Mouse (Mus musculus): ENCODE measurements around the gene BC034090. TPM values are rescaled to one million over a fixed set of nuclear protein-coding genes. Genes with fewer than 3 reads are reported as not detected.

The BC034090 gene
- polyA plus RNA-seq, 1 experiment = 92.2 TPM

GRCm38 (mm10) chr1:155229464-155230411 lies 14.5 kb downstream of the BC034090 start:
- H3K27me3 ChIP-seq (replicated peaks; ENCODE audit: control insufficient read depth, insufficient read depth, low read length) = no peaks in the 10 kb centered on the region
- TF ChIP-seq POLR2A (IDR thresholded peaks at IDR 0.05; ENCODE audit: low read depth, low read length) = no peak
- TF ChIP-seq CTCF (conservative IDR thresholded peaks at IDR 0.05; ENCODE audit: insufficient read depth, insufficient read length, low read depth, low read length) = no peak
- H3K27ac ChIP-seq (ENCODE audit: insufficient read depth, low read depth, low read length) = peak overlapping the region; percentile 49
- H3K4me1 ChIP-seq (ENCODE audit: control insufficient read depth, insufficient read depth, low read length) = peaks cover 47% of the 10 kb centered on the region
- no peak overlapping the region for H3K4me3 ChIP-seq (ENCODE audit: insufficient read depth, low read depth, low read length)
- peaks cover 2% of the 10 kb centered on the region; the same call in 1 of the 2 replicates for H3K36me3 ChIP-seq (ENCODE audit: control insufficient read depth, insufficient read depth, low read length)
- peak; percentile 53 for DNase-seq
- WGBS = 24% methylated on average over 14 of the region's 14 CpGs

GRCm38 (mm10) chr1:155223849-155224554 lies 20.2 kb downstream of the BC034090 start:
- DNase-seq = peak; percentile 93
- TF ChIP-seq POLR2A (IDR thresholded peaks at IDR 0.05; ENCODE audit: low read depth, low read length) (no peak), CTCF (conservative IDR thresholded peaks at IDR 0.05; ENCODE audit: insufficient read depth, insufficient read length, low read depth, low read length) (peak; percentile 99)
- Histone ChIP-seq H3K4me1 (ENCODE audit: control insufficient read depth, insufficient read depth, low read length) (peaks cover 20% of the 10 kb centered on the region; the same call in 1 of the 2 replicates), H3K27me3 (replicated peaks; ENCODE audit: control insufficient read depth, insufficient read depth, low read length) (no peaks in the 10 kb centered on the region), H3K36me3 (ENCODE audit: control insufficient read depth, insufficient read depth, low read length) (no peaks in the 10 kb centered on the region; the same call in 1 of the 2 replicates), H3K4me3 (ENCODE audit: insufficient read depth, low read depth, low read length) (no peak overlapping the region), H3K27ac (ENCODE audit: insufficient read depth, low read depth, low read length) (no peak overlapping the region)
- WGBS = 21% methylated on average over 16 of the region's 16 CpGs

- WGBS = 94% methylated on average over 6 of the region's 6 CpGs
- H3K4me3 ChIP-seq (ENCODE audit: insufficient read depth, low read depth, low read length) = no peak overlapping the region
These were observed 21.2 kb downstream of the BC034090 start for GRCm38 (mm10) chr1:155223036-155223435.

GRCm38 (mm10) chr1:155222101-155222669 lies 22.1 kb downstream of the BC034090 start:
- WGBS = 58% methylated on average over 11 of the region's 11 CpGs

More at GRCm38 (mm10) chr1:155223036-155223435, 21.2 kb downstream of the BC034090 start:
- no peak for DNase-seq
- H3K4me1 ChIP-seq (ENCODE audit: control insufficient read depth, insufficient read depth, low read length) = peaks cover 17% of the 10 kb centered on the region; the same call in 1 of the 2 replicates
- H3K27me3 ChIP-seq (replicated peaks; ENCODE audit: control insufficient read depth, insufficient read depth, low read length) = no peaks in the 10 kb centered on the region
- no peak overlapping the region for H3K27ac ChIP-seq (ENCODE audit: insufficient read depth, low read depth, low read length)
- H3K36me3 ChIP-seq (ENCODE audit: control insufficient read depth, insufficient read depth, low read length) = no peaks in the 10 kb centered on the region; the same call in 1 of the 2 replicates
- no peak for TF ChIP-seq CTCF (conservative IDR thresholded peaks at IDR 0.05; ENCODE audit: insufficient read depth, insufficient read length, low read depth, low read length)
- TF ChIP-seq POLR2A (IDR thresholded peaks at IDR 0.05; ENCODE audit: low read depth, low read length) = no peak

GRCm38 (mm10) chr1:155218924-155219323 lies 25.3 kb downstream of the BC034090 start:
- TF ChIP-seq CTCF (conservative IDR thresholded peaks at IDR 0.05; ENCODE audit: insufficient read depth, insufficient read length, low read depth, low read length) (no peak), POLR2A (IDR thresholded peaks at IDR 0.05; ENCODE audit: low read depth, low read length) (no peak)
- Histone ChIP-seq H3K27me3 (replicated peaks; ENCODE audit: control insufficient read depth, insufficient read depth, low read length) (no peaks in the 10 kb centered on the region), H3K4me3 (ENCODE audit: insufficient read depth, low read depth, low read length) (no peak overlapping the region), H3K36me3 (ENCODE audit: control insufficient read depth, insufficient read depth, low read length) (peaks cover 2% of the 10 kb centered on the region; the same call in 1 of the 2 replicates), H3K4me1 (ENCODE audit: control insufficient read depth, insufficient read depth, low read length) (peaks cover 28% of the 10 kb centered on the region; the same call in 1 of the 2 replicates), H3K27ac (ENCODE audit: insufficient read depth, low read depth, low read length) (no peak overlapping the region; the same call in 1 of the 2 replicates)
- peak; percentile 72 for DNase-seq
- 53% methylated on average over 5 of the region's 5 CpGs for WGBS

More at GRCm38 (mm10) chr1:155222101-155222669, 22.1 kb downstream of the BC034090 start:
- peaks cover 2% of the 10 kb centered on the region; the same call in 1 of the 2 replicates for H3K36me3 ChIP-seq (ENCODE audit: control insufficient read depth, insufficient read depth, low read length)
- DNase-seq = no peak
- no peak overlapping the region for H3K27ac ChIP-seq (ENCODE audit: insufficient read depth, low read depth, low read length)
- TF ChIP-seq CTCF (conservative IDR thresholded peaks at IDR 0.05; ENCODE audit: insufficient read depth, insufficient read length, low read depth, low read length) = no peak
- TF ChIP-seq POLR2A (IDR thresholded peaks at IDR 0.05; ENCODE audit: low read depth, low read length) = no peak
- peaks cover 24% of the 10 kb centered on the region; the same call in 1 of the 2 replicates for H3K4me1 ChIP-seq (ENCODE audit: control insufficient read depth, insufficient read depth, low read length)
- H3K4me3 ChIP-seq (ENCODE audit: insufficient read depth, low read depth, low read length) = no peak overlapping the region
- H3K27me3 ChIP-seq (replicated peaks; ENCODE audit: control insufficient read depth, insufficient read depth, low read length) = no peaks in the 10 kb centered on the region

GRCm38 (mm10) chr1:155217865-155218541 lies 26.2 kb downstream of the BC034090 start:
- DNase-seq = peak; percentile 63
- peaks cover 34% of the 10 kb centered on the region; the same call in 1 of the 2 replicates for H3K4me1 ChIP-seq (ENCODE audit: control insufficient read depth, insufficient read depth, low read length)
- H3K36me3 ChIP-seq (ENCODE audit: control insufficient read depth, insufficient read depth, low read length) = peaks cover 2% of the 10 kb centered on the region; the same call in 1 of the 2 replicates
- TF ChIP-seq CTCF (conservative IDR thresholded peaks at IDR 0.05; ENCODE audit: insufficient read depth, insufficient read length, low read depth, low read length) = peak; percentile 93
- TF ChIP-seq POLR2A (IDR thresholded peaks at IDR 0.05; ENCODE audit: low read depth, low read length) = no peak
- no peaks in the 10 kb centered on the region for H3K27me3 ChIP-seq (replicated peaks; ENCODE audit: control insufficient read depth, insufficient read depth, low read length)
- H3K27ac ChIP-seq (ENCODE audit: insufficient read depth, low read depth, low read length) = no peak overlapping the region
- 54% methylated on average over 9 of the region's 9 CpGs for WGBS
- no peak overlapping the region for H3K4me3 ChIP-seq (ENCODE audit: insufficient read depth, low read depth, low read length)
